Mouse (Mus musculus) right cerebral cortex, postnatal 10 days (tissue): ENCODE results near the gene Dkk3.
A peak's percentile ranks its signal among the peaks of the same experiment; 100 is the strongest.
"Not testable (repeated sequence)": the region's sequence is repeated elsewhere in the genome, so short reads cannot be mapped to it uniquely, and the experiment has no call there.

Source experiments
- DNase-seq, 2 experiments: peaks; one replicate each; pipeline ENCODE4 v3.0.0; 2021; ENCODE audit warnings: low spot score in 2 of 2

Gene Dkk3

GRCm38 (mm10) chr7:112169955-112170692, 11.3 kb upstream of the Dkk3 start:
- peak; percentile 70 to 81 for DNase-seq

- DNase-seq: no peak
Measured at GRCm38 (mm10) chr7:112165593-112165992, 6.7 kb upstream of the Dkk3 start.

GRCm38 (mm10) chr7:112165032-112165431, 6.2 kb upstream of the Dkk3 start:
- DNase-seq: not testable (repeated sequence)

GRCm38 (mm10) chr7:112164430-112164829, 5.6 kb upstream of the Dkk3 start:
- no peak for DNase-seq

GRCm38 (mm10) chr7:112159835-112160234, 978 bp upstream of the Dkk3 start:
- DNase-seq: no peak

- DNase-seq: peak in 1 of 2 experiments; percentile 59
Measured at GRCm38 (mm10) chr7:112158316-112158741, 528 bp downstream of the Dkk3 start.

GRCm38 (mm10) chr7:112157584-112158315, 1.1 kb downstream of the Dkk3 start:
- DNase-seq: no peak

GRCm38 (mm10) chr7:112155194-112155593, 3.7 kb downstream of the Dkk3 start:
- DNase-seq: no peak

- no peak for DNase-seq
Measured at GRCm38 (mm10) chr7:112154445-112154844, 4.4 kb downstream of the Dkk3 start.

- no peak for DNase-seq
Measured at GRCm38 (mm10) chr7:112149113-112149512, 9.7 kb downstream of the Dkk3 start.

GRCm38 (mm10) chr7:112147979-112148378, 10.9 kb downstream of the Dkk3 start:
- peak in 1 of 2 experiments; percentile 60 for DNase-seq

- DNase-seq: no peak
Measured at GRCm38 (mm10) chr7:112144646-112145179, 14.1 kb downstream of the Dkk3 start.

- no peak for DNase-seq
Measured at GRCm38 (mm10) chr7:112143978-112144377, 14.9 kb downstream of the Dkk3 start.

- no peak for DNase-seq
Measured at GRCm38 (mm10) chr7:112143090-112143500, 15.8 kb downstream of the Dkk3 start.

- DNase-seq: no peak
Measured at GRCm38 (mm10) chr7:112142616-112143015, 16.2 kb downstream of the Dkk3 start.

GRCm38 (mm10) chr7:112140725-112141124, 18.1 kb downstream of the Dkk3 start:
- DNase-seq: no peak

GRCm38 (mm10) chr7:112138509-112139405, 20.1 kb downstream of the Dkk3 start:
- DNase-seq: no peak

GRCm38 (mm10) chr7:112138168-112138508, 20.7 kb downstream of the Dkk3 start:
- no peak for DNase-seq

GRCm38 (mm10) chr7:112136537-112136936, 22.3 kb downstream of the Dkk3 start:
- no peak for DNase-seq

- no peak for DNase-seq
Measured at GRCm38 (mm10) chr7:112135161-112135560, 23.7 kb downstream of the Dkk3 start.

GRCm38 (mm10) chr7:112133277-112133676, 25.6 kb downstream of the Dkk3 start:
- DNase-seq: no peak

- no peak for DNase-seq
Measured at GRCm38 (mm10) chr7:112132005-112132404, 26.9 kb downstream of the Dkk3 start.
